8 mouse cellular contexts compared by ENCODE assay signal in the genomic region with DNA sequence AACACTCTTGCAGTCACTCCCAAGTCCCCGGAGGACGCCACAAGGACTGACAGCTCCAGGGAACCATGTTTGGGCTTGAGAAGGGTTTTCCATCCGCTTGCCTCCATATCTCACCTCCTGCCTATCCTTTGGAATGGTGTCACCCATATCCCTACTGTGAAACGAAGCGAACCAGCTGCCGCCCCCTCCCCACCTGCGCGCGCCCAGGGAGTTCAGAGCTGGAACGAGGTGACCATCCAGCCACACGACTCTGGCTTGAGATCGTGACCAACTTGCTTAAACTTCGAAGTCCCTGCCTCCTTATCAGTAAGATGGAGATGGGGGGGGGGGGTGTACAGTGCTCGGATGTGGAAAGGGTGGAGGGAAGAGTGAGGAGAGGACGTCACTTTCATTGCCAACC. TPM values are rescaled to one million over a fixed set of nuclear protein-coding genes. Genes with fewer than 3 reads are reported as not detected.
DNase-seq lines count a peak whose midpoint lies in the region; ATAC-seq and TF ChIP-seq lines count a peak whose summit lies in the region.

No protein-coding gene starts in this region.

- intact Hi-C loops in left cerebral cortex, postnatal 4 days (cut with DNase I): loop anchor here (5.0 kb wide), 2 partner anchors 53 to 62 kb away; no protein-coding TSS in a partner anchor

- H3K4me2 ChIP-seq in heart, embryonic 14.5 days (ENCODE audit: low read length): peak overlapping the region; percentile 78
- H3K4me2 ChIP-seq in hindbrain, embryonic 12.5 days (replicated peaks): peak overlapping the region; percentile 59

- no peak for TF ChIP-seq CTCF in layer of hippocampus, adult 2 months (conservative IDR thresholded peaks at IDR 0.05)

- H3K4me3 ChIP-seq in heart, embryonic 14.5 days (ENCODE audit: control insufficient read depth in 1 of 2, insufficient read depth in 1 of 2, low read depth in 1 of 2, low read length in 2 of 2): peak overlapping the region; percentile 30 to 41
- peak overlapping the region; percentile 54 to 80 for H3K4me3 ChIP-seq in ES-E14 (ENCODE audit: insufficient read depth in 1 of 2, low read depth in 1 of 2, low read length in 2 of 2, poor library complexity in 1 of 2, severe bottlenecking in 1 of 2)
- peak overlapping the region; percentile 46 for H3K4me3 ChIP-seq in hindbrain, embryonic 12.5 days
- peak overlapping the region; percentile 59 for H3K4me3 ChIP-seq in midbrain, embryonic 10.5 days
- no peak overlapping the region for H3K4me3 ChIP-seq in layer of hippocampus, adult 2 months

- no peak for ATAC-seq in heart, embryonic 14.5 days (ENCODE audit: insufficient number of reproducible peaks, insufficient read depth, low FRiP score, low read depth)
- ATAC-seq in hindbrain, embryonic 12.5 days (ENCODE audit: low FRiP score): no peak
- no peak for ATAC-seq in erythroid progenitor cell, adult 5-6 weeks (replicated peaks; ENCODE audit: low FRiP score, poor library complexity, severe bottlenecking)

- peaks cover 17 to 19% of the 10 kb centered on the region in 2 experiments for H3K4me1 ChIP-seq in heart, embryonic 14.5 days (ENCODE audit: control insufficient read depth in 2 of 2, insufficient read depth in 2 of 2, low read length in 2 of 2)
- peaks cover 10 to 19% of the 10 kb centered on the region in 2 experiments; a peak in 3 of 4 replicates for H3K4me1 ChIP-seq in ES-E14 (ENCODE audit: control insufficient read depth in 2 of 2, insufficient read depth in 2 of 2, low read length in 2 of 2, poor library complexity in 1 of 2)
- peaks cover 60% of the 10 kb centered on the region for H3K4me1 ChIP-seq in hindbrain, embryonic 12.5 days
- peaks cover 53% of the 10 kb centered on the region for H3K4me1 ChIP-seq in midbrain, embryonic 10.5 days

- H3K9me3 ChIP-seq in heart, embryonic 14.5 days (ENCODE audit: control insufficient read depth, low read length): no peaks in the 10 kb centered on the region
- H3K9me3 ChIP-seq in ES-E14 (ENCODE audit: control insufficient read depth, insufficient read depth, low read depth, low read length): no peaks in the 10 kb centered on the region
- H3K9me3 ChIP-seq in hindbrain, embryonic 12.5 days (replicated peaks): no peaks in the 10 kb centered on the region
- no peaks in the 10 kb centered on the region for H3K9me3 ChIP-seq in midbrain, embryonic 10.5 days (replicated peaks)

- no peak overlapping the region; the same call in 1 of the 2 replicates for H3K9ac ChIP-seq in heart, embryonic 14.5 days (ENCODE audit: low read length)
- H3K9ac ChIP-seq in ES-E14 (ENCODE audit: insufficient read depth, low read depth, low read length, poor library complexity, severe bottlenecking): peak overlapping the region; percentile 49; the same call in 1 of the 2 replicates
- H3K9ac ChIP-seq in hindbrain, embryonic 12.5 days: peak overlapping the region; percentile 50

- no peaks in the 10 kb centered on the region for H3K36me3 ChIP-seq in heart, embryonic 14.5 days (ENCODE audit: control insufficient read depth, insufficient read depth, low read length)
- no peaks in the 10 kb centered on the region for H3K36me3 ChIP-seq in ES-E14 (ENCODE audit: control insufficient read depth, insufficient read depth, low read length, poor library complexity, severe bottlenecking)
- H3K36me3 ChIP-seq in hindbrain, embryonic 12.5 days: no peaks in the 10 kb centered on the region
- H3K36me3 ChIP-seq in midbrain, embryonic 10.5 days: no peaks in the 10 kb centered on the region

- H3K27ac ChIP-seq in heart, embryonic 14.5 days (replicated peaks in 1 of 2; ENCODE audit: control insufficient read depth in 1 of 2, insufficient read depth in 1 of 2, low read depth in 2 of 2, low read length in 2 of 2): no peak overlapping the region
- no peak overlapping the region for H3K27ac ChIP-seq in ES-E14 (ENCODE audit: insufficient read depth, low read depth, low read length, poor library complexity, severe bottlenecking)
- H3K27ac ChIP-seq in hindbrain, embryonic 12.5 days: peak overlapping the region; percentile 40
- H3K27ac ChIP-seq in midbrain, embryonic 10.5 days (replicated peaks): no peak overlapping the region
- no peak overlapping the region for H3K27ac ChIP-seq in layer of hippocampus, adult 2 months

- in situ Hi-C loops in ES-E14 (cut with MboI; ENCODE audit: low sequenced_read_pairs in 2 of 2, unreplicated experiment in 2 of 2): no loop called here

- WGBS in heart, embryonic 14.5 days: 1% methylated on average over 15 of the region's 15 CpGs
- WGBS in hindbrain, embryonic 12.5 days: 2% methylated on average over 15 of the region's 15 CpGs
- 2% methylated on average over 15 of the region's 15 CpGs for WGBS in midbrain, embryonic 10.5 days

- no peak for DNase-seq in heart, adult 8-10 months (ENCODE audit: low spot score)
- no peak for DNase-seq in ES-E14 (ENCODE audit: low read depth, low spot score)
- no peak for DNase-seq in midbrain, embryonic 10.5 days (ENCODE audit: low spot score)
- DNase-seq in layer of hippocampus, adult 2 months (ENCODE audit: low spot score in 2 of 2): no peak
- no peak for DNase-seq in left cerebral cortex, postnatal 4 days

- peaks cover 96% of the 10 kb centered on the region for H3K27me3 ChIP-seq in heart, embryonic 14.5 days (ENCODE audit: control insufficient read depth, insufficient read depth, low read length)
- peaks cover 67% of the 10 kb centered on the region for H3K27me3 ChIP-seq in hindbrain, embryonic 12.5 days
- H3K27me3 ChIP-seq in midbrain, embryonic 10.5 days (ENCODE audit: low read depth, poor library complexity, severe bottlenecking): peaks cover 100% of the 10 kb centered on the region

TF ChIP-seq in ES-E14, 5 proteins besides CTCF, POLR2A, EP300 and RAD21:
- TF ChIP-seq CHD2 (IDR thresholded peaks at IDR 0.05; ENCODE audit: low read depth, low read length): no peak
- no peak for TF ChIP-seq MAFK (IDR thresholded peaks at IDR 0.05; ENCODE audit: insufficient read depth, low read depth, low read length)
- TF ChIP-seq HCFC1 (IDR thresholded peaks at IDR 0.05; ENCODE audit: borderline replicate concordance, insufficient read depth, low read length): no peak
- TF ChIP-seq ZC3H11A (IDR thresholded peaks at IDR 0.05; ENCODE audit: borderline replicate concordance, low read depth, low read length): no peak
- TF ChIP-seq ZNF384 (IDR thresholded peaks at IDR 0.05; ENCODE audit: low read depth, low read length): no peak

RNA-seq across cellular contexts. Expression of gene Ngfr, which starts 1.9 kb away (rescaled TPM):
- polyA plus RNA-seq in heart, embryonic 14.5 days (2014; fragmentation: Nextera tagmentation; extraction: Ambion mirVana): 1.2 and 3.0 TPM in 2 replicates
- under 1 TPM; 0.29 to 0.52 (median 0.47) TPM for total RNA-seq in heart, adult 8-10 months (2022)
- 19.9 and 26.1 TPM in 2 replicates for total RNA-seq in ES-E14 (2012; rRNA removed)
- polyA plus RNA-seq in hindbrain, embryonic 12.5 days (2016; fragmentation: Nextera tagmentation; extraction: Ambion mirVana): 38.6 and 41.3 TPM in 2 replicates
- polyA plus RNA-seq in midbrain, embryonic 10.5 days (2016; fragmentation: Nextera tagmentation; extraction: Ambion mirVana): 17.9 and 22.5 TPM in 2 replicates
- total RNA-seq in layer of hippocampus, adult 2 months (2021): 1 to 10 TPM; 1.3 TPM
- total RNA-seq in left cerebral cortex, postnatal 4 days (2021): 1 to 10 TPM; 4.2 to 8.1 TPM
- total RNA-seq in erythroid progenitor cell, adult 5-6 weeks (2015; ENCODE audit: low replicate concordance): not detected in 2 replicates
- not detected in 2 replicates for total RNA-seq in erythroid progenitor cell, adult 5-6 weeks (2017; ENCODE audit: low replicate concordance)
